Mouse (Mus musculus) skeletal muscle tissue, adult 2 months (tissue): ENCODE results near the gene Gm44965.
A peak's percentile ranks its signal among the peaks of the same experiment; 100 is the strongest.

Experiments
- DNase-seq: peaks from one replicate; pipeline ENCODE4 v3.0.0-alpha.2; 2012; ENCODE audit warnings: low read depth, low spot score

The Gm44965 gene

DNA sequence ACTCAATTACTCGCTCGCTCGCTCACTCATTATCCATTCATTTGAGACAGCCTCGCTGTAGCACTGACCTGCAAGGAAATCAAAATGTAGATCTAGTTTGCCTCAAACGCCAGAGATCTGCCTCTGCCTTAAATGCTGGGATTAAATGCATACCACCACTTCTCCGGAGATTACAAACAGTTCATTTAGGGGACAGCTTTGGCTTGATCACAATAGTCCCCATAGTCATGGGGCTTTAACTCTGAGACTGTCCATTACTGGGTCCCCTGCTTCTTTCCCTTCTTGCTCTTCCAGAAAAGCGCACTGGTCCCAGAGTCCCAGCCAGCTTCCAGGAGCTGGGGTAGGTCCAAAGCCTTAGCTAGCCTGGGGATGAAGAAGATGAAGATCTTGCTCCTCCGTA, 32.7 kb downstream of the Gm44965 start, which contains the start of gene AI854703:
TSS of gene AI854703 (plus strand) at position 301 of the 400 bp plus-strand sequence.
- no peak for DNase-seq

DNA sequence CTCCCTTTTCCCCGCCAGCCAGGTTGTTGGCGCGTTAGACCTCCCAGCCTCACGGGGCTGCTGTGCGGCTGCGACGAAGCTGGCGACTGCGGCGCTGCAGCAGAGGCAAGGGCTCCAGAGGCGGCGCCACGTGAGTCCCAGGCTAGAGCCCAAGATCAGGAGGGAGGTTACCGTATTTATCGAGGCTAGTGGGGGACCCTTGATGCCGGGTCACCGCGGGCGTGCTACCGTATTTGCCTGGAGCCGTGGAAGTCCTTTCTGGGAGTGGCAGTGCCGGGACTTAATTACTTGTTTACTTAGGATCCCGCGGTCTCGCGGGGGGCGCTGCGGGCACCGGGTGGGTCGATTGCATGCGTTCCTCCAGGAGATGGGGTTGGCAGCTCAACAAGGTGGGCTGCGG, 33.2 kb downstream of the Gm44965 start:
- peak; percentile 36 for DNase-seq

DNA sequence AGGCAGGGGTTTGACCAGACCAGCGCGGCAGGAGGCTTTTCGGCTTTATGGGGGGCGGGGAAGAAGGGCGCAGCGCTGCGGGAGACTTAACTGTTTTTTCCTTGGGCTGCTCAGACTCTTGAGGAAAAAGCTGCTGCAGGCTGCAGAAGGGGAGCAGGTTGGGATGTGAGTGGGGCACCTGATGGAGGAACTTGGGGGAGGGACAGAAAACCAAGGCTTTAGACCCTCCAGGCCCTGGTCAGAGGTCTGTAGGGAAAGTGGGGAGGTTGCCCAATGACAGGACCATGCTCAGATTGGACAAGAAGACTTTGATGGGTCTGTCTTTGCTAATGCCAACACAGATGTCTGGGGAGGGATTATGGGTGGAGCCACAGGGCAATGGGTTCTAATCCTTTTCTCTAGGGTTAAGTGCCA, 33.8 kb downstream of the Gm44965 start:
- DNase-seq = no peak

DNA sequence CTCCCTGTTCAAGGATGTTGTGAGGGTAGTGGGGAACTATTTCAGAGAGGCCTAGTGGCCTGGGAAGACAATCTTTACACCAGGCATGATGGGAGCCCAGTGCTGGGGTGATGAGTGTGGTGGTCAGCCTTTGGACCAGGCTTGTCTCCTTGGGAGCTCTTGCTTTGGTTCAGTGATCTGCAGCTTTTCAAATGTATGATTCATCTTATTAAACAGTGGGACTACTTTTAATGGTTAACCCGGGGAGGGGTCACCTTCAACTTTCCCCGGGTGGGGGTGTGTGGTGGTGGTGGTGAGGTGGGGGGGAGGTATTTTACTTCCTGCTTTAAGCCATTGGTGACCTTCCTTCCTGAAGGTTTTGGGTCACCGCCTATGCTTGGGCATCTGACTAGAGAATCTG, 34.6 kb downstream of the Gm44965 start:
- DNase-seq = no peak

DNA sequence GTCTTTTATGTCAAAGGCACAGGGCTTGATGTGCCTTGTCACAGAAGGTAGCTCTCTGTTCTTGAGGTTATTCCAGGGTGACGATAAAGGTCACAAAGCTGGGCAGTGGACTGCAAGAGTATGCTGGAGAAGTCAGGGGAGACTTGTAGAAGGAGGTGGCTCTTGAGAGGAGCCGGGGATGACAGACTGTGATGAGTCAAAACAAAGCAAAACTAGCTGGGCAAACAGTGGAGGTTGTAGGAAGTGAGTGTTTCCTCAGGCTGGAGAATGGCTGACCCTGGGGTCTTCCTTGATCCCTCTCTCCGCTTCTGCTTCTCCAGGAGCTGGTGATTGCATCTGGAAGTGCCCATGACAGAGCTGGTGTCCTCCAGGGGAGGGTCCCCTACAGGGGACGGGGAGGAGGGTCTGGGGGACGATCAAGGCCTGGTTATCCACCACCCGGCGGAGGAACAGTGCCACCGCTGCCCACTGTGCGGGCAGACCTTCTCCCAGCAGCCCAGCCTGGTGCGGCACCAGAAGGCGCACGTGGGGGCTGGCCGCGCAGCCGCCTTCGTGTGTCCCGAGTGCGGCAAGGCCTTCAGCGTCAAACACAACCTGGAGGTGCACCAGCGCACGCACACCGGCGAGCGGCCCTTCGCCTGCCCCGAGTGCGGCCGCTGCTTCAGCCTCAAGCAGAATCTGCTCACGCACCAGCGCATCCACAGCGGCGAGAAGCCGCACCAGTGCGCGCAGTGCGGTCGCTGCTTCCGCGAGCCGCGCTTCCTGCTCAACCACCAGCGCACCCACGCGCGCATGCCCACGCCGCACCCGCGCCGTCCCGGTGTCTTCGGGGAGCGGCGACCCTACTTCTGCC, 35.3 kb downstream of the Gm44965 start:
- no peak for DNase-seq

DNA sequence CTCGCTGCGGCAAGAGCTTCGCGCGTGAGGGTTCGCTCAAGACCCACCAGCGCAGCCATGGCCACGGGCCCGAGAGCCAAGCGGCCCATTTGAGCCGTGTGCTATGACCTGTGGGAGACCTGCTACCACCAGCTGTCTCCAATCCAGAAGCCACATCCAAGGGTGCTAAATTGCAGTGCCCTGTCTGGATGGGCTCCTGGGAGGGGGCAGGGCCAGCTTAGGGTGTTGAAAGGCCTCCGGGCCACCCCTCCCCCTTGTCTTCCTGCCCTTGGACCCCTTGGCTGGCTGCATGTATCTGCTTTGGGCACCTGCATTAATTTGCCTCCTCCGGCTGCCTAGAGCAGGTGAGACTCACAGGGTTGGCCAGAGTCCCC, 35.9 kb downstream of the Gm44965 start:
- no peak for DNase-seq

DNA sequence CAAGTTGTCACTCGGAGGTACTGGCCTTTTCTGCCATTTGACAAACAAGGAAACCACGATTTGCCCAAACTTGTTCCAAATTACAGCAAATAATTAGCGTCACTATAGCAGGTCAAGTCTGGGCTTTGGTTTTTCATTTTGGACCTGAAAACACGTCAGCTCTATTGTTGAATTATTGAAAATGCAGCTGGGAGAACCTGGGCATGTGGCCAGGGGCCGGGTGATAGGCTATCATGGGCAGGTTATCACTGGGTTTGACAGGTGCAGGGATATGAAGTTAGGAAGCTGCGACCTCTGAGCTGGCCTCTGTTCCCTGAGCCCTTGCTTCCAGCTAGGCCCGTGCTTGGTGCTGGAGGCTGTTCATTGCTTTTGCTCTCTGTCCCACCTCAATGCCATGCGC, 37.1 kb downstream of the Gm44965 start:
- DNase-seq = no peak

DNA sequence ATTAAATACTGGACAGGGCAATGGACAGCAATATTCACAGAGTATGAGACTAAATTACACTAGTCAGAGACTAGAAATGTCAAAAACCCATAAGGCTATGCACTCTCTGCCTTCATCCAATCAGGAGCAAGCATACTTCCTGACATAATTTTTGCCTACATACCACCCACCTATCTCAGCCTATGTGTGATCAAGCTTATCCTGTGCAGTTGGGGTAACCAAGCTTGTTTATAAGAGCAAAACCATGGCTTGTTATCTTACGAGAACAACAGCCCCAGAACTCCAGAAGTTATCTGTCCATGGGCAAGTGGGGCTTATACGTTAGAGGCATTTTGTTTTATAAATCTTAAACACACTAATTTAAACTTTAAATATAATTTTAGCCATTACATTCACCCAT, 41.4 kb downstream of the Gm44965 start:
- no peak for DNase-seq

GRCm38 (mm10) chr6:48636515-48636914, 42.8 kb downstream of the Gm44965 start:
- no peak for DNase-seq

GRCm38 (mm10) chr6:48637811-48638500, 44.2 kb downstream of the Gm44965 start:
- no peak for DNase-seq

DNA sequence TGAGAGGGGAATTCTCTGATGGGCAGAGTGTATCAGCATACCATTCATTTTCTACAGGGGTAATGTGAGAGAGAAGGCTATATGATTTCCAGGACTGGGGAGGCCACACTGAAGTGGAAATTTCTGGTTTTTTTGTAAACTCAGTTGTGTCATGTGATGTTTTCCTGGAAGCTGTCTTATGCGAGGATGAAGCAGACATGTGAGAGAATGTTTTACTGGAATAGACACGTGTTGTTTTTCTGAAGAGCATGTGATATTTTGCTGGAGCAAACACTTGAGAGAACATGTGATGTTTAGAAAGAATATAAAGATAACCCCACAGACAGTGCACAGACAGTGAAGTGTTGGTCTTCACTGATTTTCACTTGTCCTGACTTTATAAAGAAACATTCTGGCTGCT, 44.8 kb downstream of the Gm44965 start:
- DNase-seq = no peak

- DNase-seq = no peak
These were observed 47.6 kb downstream of the Gm44965 start for GRCm38 (mm10) chr6:48641391-48641790.

DNA sequence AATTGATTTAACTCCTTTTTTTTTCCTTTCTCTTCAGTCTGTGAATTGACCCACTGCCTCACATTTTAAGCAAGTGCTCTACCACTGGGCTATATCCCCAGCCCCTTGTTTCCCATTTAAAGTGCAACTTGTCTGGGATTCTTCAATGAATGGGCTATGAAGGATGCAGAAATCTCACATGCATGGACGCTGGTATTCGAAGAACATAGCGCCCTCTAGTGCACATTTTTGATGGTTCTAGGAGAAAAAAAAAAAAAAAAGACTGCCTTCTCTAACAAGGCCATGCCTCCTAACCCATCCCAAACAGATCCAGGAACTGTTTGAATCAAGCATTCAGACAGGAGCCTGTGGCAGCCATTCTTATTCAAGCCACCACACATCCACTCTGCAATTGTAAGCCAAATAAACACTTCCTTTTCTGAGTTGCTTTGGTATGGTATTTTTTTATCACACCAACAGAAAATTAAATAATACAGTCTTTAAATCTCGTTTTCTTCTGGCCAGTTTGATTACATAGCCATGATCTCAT, 49.1 kb downstream of the Gm44965 start:
- DNase-seq = peak; percentile 59

DNA sequence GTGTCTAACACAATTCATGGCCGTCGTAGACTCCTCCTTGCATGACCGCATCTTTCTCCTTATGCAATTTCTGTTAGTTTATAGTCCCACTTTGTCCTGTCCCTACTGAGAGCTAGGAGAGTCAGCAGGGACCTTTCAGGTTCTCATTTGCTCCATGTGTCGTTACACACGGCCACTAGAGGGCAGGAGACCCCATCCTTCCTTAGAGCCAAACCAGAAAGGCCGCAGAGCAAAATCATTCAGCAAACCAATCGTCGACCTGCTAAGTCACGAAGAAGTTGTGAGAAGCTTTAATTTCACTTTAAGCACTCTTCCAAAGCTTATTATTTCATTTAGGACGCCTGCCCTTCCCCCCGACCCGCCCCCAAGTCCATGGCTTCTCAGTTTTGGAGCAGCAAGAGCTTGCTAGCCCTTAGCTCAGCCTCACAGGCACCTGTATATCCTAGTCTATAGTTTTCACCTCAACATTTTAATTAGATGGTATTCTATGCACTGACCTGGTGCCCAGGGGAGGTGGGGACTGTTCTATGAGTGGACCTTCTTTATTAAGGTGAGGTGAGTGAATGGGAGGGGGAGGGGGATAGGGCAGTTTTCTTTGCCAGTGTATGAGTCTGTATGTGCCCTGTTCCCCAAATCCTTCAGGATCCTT, 52.0 kb downstream of the Gm44965 start:
- DNase-seq = peak; percentile 50

GRCm38 (mm10) chr6:48646309-48646690, 52.6 kb downstream of the Gm44965 start:
- DNase-seq = no peak

GRCm38 (mm10) chr6:48646995-48647394, 53.3 kb downstream of the Gm44965 start, which contains the start of gene Gimap8:
Gene Gimap8 (plus strand): TSS chr6:48647234.
- peak; percentile 40 for DNase-seq

- no peak for DNase-seq
These were observed 53.9 kb downstream of the Gm44965 start for GRCm38 (mm10) chr6:48647611-48648010.

DNA sequence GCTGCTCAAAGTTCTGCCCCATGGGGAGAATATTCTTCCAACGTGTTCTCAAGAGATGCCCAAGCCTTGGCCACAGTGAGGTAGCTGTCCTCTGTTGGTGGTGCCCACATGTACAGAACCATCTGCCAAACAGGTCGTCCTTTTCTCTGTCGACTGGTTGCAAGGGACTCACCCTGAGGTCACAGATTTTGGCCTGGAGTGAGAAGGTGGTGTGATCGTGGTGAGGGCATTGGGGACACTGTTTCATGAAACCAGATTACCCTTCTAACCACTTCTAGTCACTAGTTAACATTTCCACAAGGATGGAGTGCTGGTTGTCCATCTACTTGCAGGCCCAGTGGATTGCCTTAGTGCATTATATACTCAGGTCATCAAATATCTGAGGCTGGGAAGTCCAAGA, 55.0 kb downstream of the Gm44965 start:
- no peak for DNase-seq

GRCm38 (mm10) chr6:48650041-48650440, 56.3 kb downstream of the Gm44965 start:
- DNase-seq = no peak

DNA sequence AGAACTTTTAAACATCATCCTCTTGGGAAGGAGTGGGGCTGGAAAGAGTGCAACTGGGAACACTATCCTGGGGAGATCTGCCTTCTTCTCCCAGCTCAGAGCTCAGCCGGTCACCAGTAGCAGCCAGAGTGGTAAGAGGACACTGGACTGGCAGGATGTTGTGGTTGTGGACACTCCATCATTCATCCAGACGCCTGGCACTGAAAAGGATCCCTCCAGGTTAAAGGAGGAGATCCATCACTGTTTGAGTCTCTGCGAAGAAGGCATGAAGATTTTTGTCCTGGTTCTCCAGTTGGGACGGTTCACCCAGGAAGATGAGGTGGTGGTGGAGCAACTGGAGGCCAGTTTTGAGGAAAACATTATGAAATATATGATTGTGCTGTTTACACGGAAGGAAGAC, 65.0 kb downstream of the Gm44965 start:
- DNase-seq = no peak

GRCm38 (mm10) chr6:48664750-48665149, 71.0 kb downstream of the Gm44965 start:
- DNase-seq = no peak

DNA sequence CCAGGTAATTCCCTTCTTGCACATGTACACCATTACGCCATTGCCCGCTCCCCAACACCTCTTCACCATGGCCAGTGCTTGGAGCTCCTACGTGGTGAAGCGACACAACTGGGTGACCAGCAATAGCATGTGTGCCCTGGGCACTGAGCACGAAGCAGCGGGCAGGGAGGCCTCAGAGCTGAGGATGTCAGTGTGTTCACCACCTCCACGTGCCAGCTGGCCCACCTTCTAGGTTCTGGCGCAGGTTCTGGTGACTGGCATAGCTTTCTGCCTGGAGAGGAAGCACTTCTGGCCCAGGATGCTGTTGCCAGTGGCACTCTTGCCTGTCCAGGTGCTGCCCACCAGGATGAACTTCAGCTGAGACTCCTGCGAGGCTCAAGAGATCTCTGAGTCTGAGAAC, 71.7 kb downstream of the Gm44965 start:
- DNase-seq = no peak
